Mouse (Mus musculus) brain, embryonic 14.5 days (tissue): ENCODE measurements around the gene Epha5.

Experiments used
- CTCF ChIP-seq: fragments of 200-500 bp; IDR thresholded peaks from 2 replicates; pipeline ENCODE4 v1.5.1; 2012; ENCODE audit warnings: inconsistent platforms, mild to moderate bottlenecking, moderate library complexity, borderline replicate concordance; ENCODE audit not compliant: insufficient read depth, insufficient read length; ENCODE audit errors: extremely low read depth
- POLR2A ChIP-seq: fragments of 200-500 bp; IDR thresholded peaks from 2 replicates; pipeline ENCODE4 v1.6.1; 2012; ENCODE audit warnings: mild to moderate bottlenecking, inconsistent platforms, borderline replicate concordance; ENCODE audit not compliant: poor library complexity, insufficient read depth, insufficient read length, severe bottlenecking; ENCODE audit errors: extremely low read depth

GRCm38 (mm10) chr5:84153095-84153494 is 264.1 kb downstream of the Epha5 start:
- no peak for TF ChIP-seq CTCF
- no peak for TF ChIP-seq POLR2A
